Mouse (Mus musculus) regulatory T cell (primary cell): Measurements from ENCODE around the gene Tubb3.

ENCODE experiments used
- in situ Hi-C: fragments of 300-600 bp; cut with MboI, MseI; formaldehyde crosslinking; loops from one replicate; pipeline ENCODE4 v1.15.1; 2025; ENCODE audit warnings: high pct_unique_total_duplicates

Tubb3 gene

GRCm38 (mm10) chr8:123411246-123411645, at the start of gene Tubb3:
Tubb3 (plus strand) TSS chr8:123411424.
- in situ Hi-C loops, result no loop called here

GRCm38 (mm10) chr8:123373403-123374238, 37.6 kb upstream of the Tubb3 start, which contains the start of gene Tcf25:
Tcf25 (plus strand) TSS chr8:123373753.
- in situ Hi-C loops, result no loop called here

- in situ Hi-C loops, result no loop called here
These were observed 37.0 kb upstream of the Tubb3 start for GRCm38 (mm10) chr8:123374239-123374578.

- in situ Hi-C loops, result no loop called here
These were observed 35.5 kb upstream of the Tubb3 start for GRCm38 (mm10) chr8:123375701-123376100.

GRCm38 (mm10) chr8:123376106-123376505, 35.1 kb upstream of the Tubb3 start:
- in situ Hi-C loops, result no loop called here

GRCm38 (mm10) chr8:123381711-123382110, 29.5 kb upstream of the Tubb3 start:
- in situ Hi-C loops, result no loop called here

GRCm38 (mm10) chr8:123382516-123382915, 28.7 kb upstream of the Tubb3 start:
- in situ Hi-C loops, result no loop called here

- in situ Hi-C loops, result loop anchor here (5.0 kb wide), 1 partner anchor 837 kb away; no protein-coding TSS in a partner anchor
These were observed 26.2 kb upstream of the Tubb3 start for GRCm38 (mm10) chr8:123384883-123385540.

GRCm38 (mm10) chr8:123387041-123387440, 24.2 kb upstream of the Tubb3 start:
- in situ Hi-C loops, result loop anchor here (5.0 kb wide), 1 partner anchor 835 kb away; no protein-coding TSS in a partner anchor

- in situ Hi-C loops, result loop anchor here (5.0 kb wide), 1 partner anchor 834 kb away; no protein-coding TSS in a partner anchor
These were observed 23.4 kb upstream of the Tubb3 start for GRCm38 (mm10) chr8:123387801-123388200.

GRCm38 (mm10) chr8:123389026-123389425, 22.2 kb upstream of the Tubb3 start:
- in situ Hi-C loops, result loop anchor here (5.0 kb wide), 1 partner anchor 833 kb away; no protein-coding TSS in a partner anchor

GRCm38 (mm10) chr8:123398308-123398707, 12.9 kb upstream of the Tubb3 start:
- in situ Hi-C loops, result no loop called here

- in situ Hi-C loops, result no loop called here
These were observed 9.3 kb upstream of the Tubb3 start for GRCm38 (mm10) chr8:123401936-123402335.

GRCm38 (mm10) chr8:123402730-123403326, 8.4 kb upstream of the Tubb3 start:
- in situ Hi-C loops, result no loop called here

GRCm38 (mm10) chr8:123404521-123404920, 6.7 kb upstream of the Tubb3 start:
- in situ Hi-C loops, result no loop called here

- in situ Hi-C loops, result no loop called here
These were observed 4.4 kb upstream of the Tubb3 start, which contains the start of gene Mc1r for GRCm38 (mm10) chr8:123406786-123407185. Mc1r (plus strand) TSS chr8:123407107.

- in situ Hi-C loops, result no loop called here
These were observed 3.6 kb upstream of the Tubb3 start for GRCm38 (mm10) chr8:123407612-123408011.

- in situ Hi-C loops, result no loop called here
These were observed 2.4 kb upstream of the Tubb3 start for GRCm38 (mm10) chr8:123408586-123409544.

- in situ Hi-C loops, result no loop called here
These were observed 1.1 kb upstream of the Tubb3 start for GRCm38 (mm10) chr8:123410049-123410587.

GRCm38 (mm10) chr8:123410788-123411187, 436 bp upstream of the Tubb3 start:
- in situ Hi-C loops, result no loop called here
